Mouse (Mus musculus) megakaryocyte, embryonic 14.5 days (primary cell): ENCODE measurements around the gene Etv6.

Source experiments
- FLI1 ChIP-seq: IDR thresholded peaks from 2 replicates; pipeline ENCODE4 v1.6.1; 2012; ENCODE audit warnings: low read length, inconsistent platforms, mixed read lengths
- GATA1 ChIP-seq: IDR thresholded peaks from 3 replicates; pipeline ENCODE4 v1.6.1; 2012; ENCODE audit warnings: mixed read lengths, low read length, inconsistent platforms, borderline replicate concordance

DNA sequence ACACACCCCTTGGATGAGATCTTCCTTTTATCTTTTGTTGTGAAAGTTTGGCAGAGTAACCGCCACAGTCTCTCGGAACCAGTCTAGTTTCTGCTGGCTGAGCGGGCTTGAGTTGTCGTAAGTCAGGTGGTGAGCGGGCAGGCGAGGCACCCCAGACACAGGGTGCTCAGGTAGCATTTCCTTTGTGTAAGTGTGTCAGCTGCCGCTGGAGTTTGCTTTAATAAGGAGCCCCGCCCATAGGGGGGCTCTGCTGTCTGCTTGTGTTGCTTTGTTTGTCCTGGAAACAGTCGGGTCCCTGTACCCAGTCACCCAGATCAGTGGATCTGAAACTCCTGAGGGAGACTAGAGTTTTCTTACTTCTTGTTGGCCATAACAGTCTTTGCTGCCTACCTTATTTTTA is 47.5 kb upstream of the Etv6 start:
- no peak for TF ChIP-seq GATA1
- no peak for TF ChIP-seq FLI1
